Mouse (Mus musculus) liver, embryonic 12.5 days (tissue): ENCODE results near the gene Arfgef2. TPM values are rescaled to one million over a fixed set of nuclear protein-coding genes. Genes with fewer than 3 reads are reported as not detected.

Experiments used
- ATAC-seq: fragments of 200-750 bp; cut with Nextera tagmentation; 2 replicates; pipeline ENCODE4 v1.8.0; 2017; ENCODE audit warnings: moderate number of reproducible peaks, mild to moderate bottlenecking, moderate library complexity
- H3K27ac ChIP-seq: fragments of 300-500 bp; sonication (generic); 2 replicates; pipeline ENCODE4 v1.5.1; 2016; ENCODE audit warnings: mild to moderate bottlenecking
- H3K27me3 ChIP-seq: fragments of 300-500 bp; sonication (generic); replicated peaks from 2 replicates; pipeline ENCODE4 v1.6.1; 2016; ENCODE audit warnings: mild to moderate bottlenecking, moderate library complexity
- H3K36me3 ChIP-seq: fragments of 300-500 bp; sonication (generic); 2 replicates; pipeline ENCODE4 v1.6.1; 2016; ENCODE audit warnings: mild to moderate bottlenecking, moderate library complexity
- H3K4me1 ChIP-seq: fragments of 300-500 bp; sonication (generic); 2 replicates; pipeline ENCODE4 v1.6.1; 2016
- H3K4me2 ChIP-seq: fragments of 300-500 bp; sonication (generic); 2 replicates; pipeline ENCODE4 v1.6.1; 2016; ENCODE audit warnings: mild to moderate bottlenecking, moderate library complexity
- H3K4me3 ChIP-seq: fragments of 300-500 bp; sonication (generic); 2 replicates; pipeline ENCODE4 v1.5.1; 2016; ENCODE audit warnings: mild to moderate bottlenecking, moderate library complexity
- H3K9ac ChIP-seq: fragments of 300-500 bp; sonication (generic); 2 replicates; pipeline ENCODE4 v1.6.1; 2016; ENCODE audit warnings: mild to moderate bottlenecking, moderate library complexity
- H3K9me3 ChIP-seq: fragments of 300-500 bp; sonication (generic); replicated peaks from 2 replicates; pipeline ENCODE4 v1.6.1; 2016; ENCODE audit warnings: mild to moderate bottlenecking, moderate library complexity
- WGBS: fragments of 180-500 bp; shearing (Covaris S2); methylation state at CpG from one replicate; pipeline ENCODE4 v1.1.7; 2016; ENCODE audit not compliant: insufficient replicate concordance; 5-methylcytosine and 5-hydroxymethylcytosine counted together
- polyA plus RNA-seq: library from polyadenylated mRNA; unstranded; fragments of >200 nt; fragmentation: Nextera tagmentation; extraction: Ambion mirVana; gene quantifications from 2 replicates; pipeline ENCODE4 v1.2.1, GENCODE M21; 2016

The Arfgef2 gene
- polyA plus RNA-seq, 1 experiment from 2014 or later: 8.0 TPM

GRCm38 (mm10) chr2:166830350-166830749 is 25.0 kb downstream of the Arfgef2 start:
- H3K4me1 ChIP-seq: 0 out of 2 replicates have a peak, but pooled peaks cover 3% of the 10 kb centered on the region
- no peak overlapping the region for H3K9ac ChIP-seq
- no peak for ATAC-seq
- no peaks in the 10 kb centered on the region for H3K27me3 ChIP-seq
- H3K9me3 ChIP-seq: no peaks in the 10 kb centered on the region
- peaks cover 53% of the 10 kb centered on the region for H3K36me3 ChIP-seq
- WGBS: 86% methylated on average over 5 of the region's 5 CpGs
- no peak overlapping the region for H3K4me3 ChIP-seq
- H3K4me2 ChIP-seq: no peak overlapping the region
- H3K27ac ChIP-seq: no peak overlapping the region

- Histone ChIP-seq H3K4me2 (no peak overlapping the region), H3K36me3 (peaks cover 71% of the 10 kb centered on the region), H3K9ac (no peak overlapping the region), H3K4me3 (no peak overlapping the region), H3K27ac (no peak overlapping the region), H3K9me3 (no peaks in the 10 kb centered on the region), H3K27me3 (no peaks in the 10 kb centered on the region), H3K4me1 (no peaks in the 10 kb centered on the region)
- 82% methylated on average over 2 of the region's 2 CpGs for WGBS
- ATAC-seq: no peak
These were observed 28.7 kb downstream of the Arfgef2 start for GRCm38 (mm10) chr2:166834091-166834490.

GRCm38 (mm10) chr2:166834796-166835195 is 29.4 kb downstream of the Arfgef2 start:
- WGBS: 75% methylated on average over 4 of the region's 4 CpGs
- Histone ChIP-seq H3K9me3 (no peaks in the 10 kb centered on the region), H3K4me1 (no peaks in the 10 kb centered on the region), H3K4me2 (no peak overlapping the region), H3K9ac (no peak overlapping the region), H3K27ac (no peak overlapping the region), H3K27me3 (no peaks in the 10 kb centered on the region), H3K4me3 (no peak overlapping the region), H3K36me3 (peaks cover 69% of the 10 kb centered on the region)
- ATAC-seq: no peak

GRCm38 (mm10) chr2:166835581-166835980 is 30.2 kb downstream of the Arfgef2 start:
- H3K36me3 ChIP-seq: peaks cover 68% of the 10 kb centered on the region
- no peaks in the 10 kb centered on the region for H3K4me1 ChIP-seq
- no peak overlapping the region for H3K4me2 ChIP-seq
- ATAC-seq: no peak
- no peak overlapping the region for H3K27ac ChIP-seq
- H3K9me3 ChIP-seq: no peaks in the 10 kb centered on the region
- WGBS: 59% methylated on average over 5 of the region's 5 CpGs
- no peak overlapping the region for H3K4me3 ChIP-seq
- H3K27me3 ChIP-seq: no peaks in the 10 kb centered on the region
- no peak overlapping the region for H3K9ac ChIP-seq

GRCm38 (mm10) chr2:166841813-166842212 is 36.4 kb downstream of the Arfgef2 start:
- Histone ChIP-seq H3K4me3 (no peak overlapping the region), H3K27me3 (no peaks in the 10 kb centered on the region), H3K9ac (no peak overlapping the region), H3K27ac (no peak overlapping the region), H3K9me3 (no peaks in the 10 kb centered on the region), H3K4me1 (no peaks in the 10 kb centered on the region), H3K4me2 (no peak overlapping the region), H3K36me3 (peaks cover 86% of the 10 kb centered on the region)
- no peak for ATAC-seq
- WGBS: 75% methylated on average over 4 of the region's 4 CpGs

GRCm38 (mm10) chr2:166850691-166851090 is 45.3 kb downstream of the Arfgef2 start:
- 78% methylated on average over 11 of the region's 11 CpGs for WGBS
- no peaks in the 10 kb centered on the region for H3K4me1 ChIP-seq
- no peak overlapping the region for H3K4me3 ChIP-seq
- no peaks in the 10 kb centered on the region for H3K27me3 ChIP-seq
- no peak overlapping the region for H3K4me2 ChIP-seq
- H3K9me3 ChIP-seq: peaks cover 4% of the 10 kb centered on the region; the same call in 1 of the 2 replicates
- H3K36me3 ChIP-seq: peaks cover 93% of the 10 kb centered on the region
- no peak overlapping the region for H3K9ac ChIP-seq
- no peak overlapping the region for H3K27ac ChIP-seq
- no peak for ATAC-seq

- Histone ChIP-seq H3K36me3 (peaks cover 95% of the 10 kb centered on the region), H3K27ac (no peak overlapping the region), H3K9me3 (peaks cover 4% of the 10 kb centered on the region; the same call in 1 of the 2 replicates), H3K4me2 (no peak overlapping the region), H3K4me3 (no peak overlapping the region), H3K27me3 (no peaks in the 10 kb centered on the region), H3K4me1 (no peaks in the 10 kb centered on the region), H3K9ac (no peak overlapping the region)
- ATAC-seq: no peak
- 86% methylated on average over 7 of the region's 7 CpGs for WGBS
These were observed 46.9 kb downstream of the Arfgef2 start for GRCm38 (mm10) chr2:166852270-166852669.

- Histone ChIP-seq H3K9ac (no peak overlapping the region), H3K4me2 (no peak overlapping the region), H3K27me3 (no peaks in the 10 kb centered on the region), H3K4me3 (no peak overlapping the region), H3K9me3 (peaks cover 4% of the 10 kb centered on the region; the same call in 1 of the 2 replicates), H3K4me1 (no peaks in the 10 kb centered on the region), H3K36me3 (peaks cover 100% of the 10 kb centered on the region), H3K27ac (no peak overlapping the region)
- 84% methylated on average over 8 of the region's 8 CpGs for WGBS
- no peak for ATAC-seq
These were observed 50.4 kb downstream of the Arfgef2 start for GRCm38 (mm10) chr2:166855771-166856170.

- H3K9ac ChIP-seq: no peak overlapping the region
- H3K4me1 ChIP-seq: no peaks in the 10 kb centered on the region
- H3K36me3 ChIP-seq: peaks cover 99% of the 10 kb centered on the region
- no peak overlapping the region for H3K4me3 ChIP-seq
- H3K27me3 ChIP-seq: no peaks in the 10 kb centered on the region
- no peak overlapping the region for H3K4me2 ChIP-seq
- 88% methylated on average over 6 of the region's 6 CpGs for WGBS
- H3K9me3 ChIP-seq: peaks cover 4% of the 10 kb centered on the region; the same call in 1 of the 2 replicates
- ATAC-seq: no peak
- no peak overlapping the region for H3K27ac ChIP-seq
These were observed 51.0 kb downstream of the Arfgef2 start for GRCm38 (mm10) chr2:166856366-166856765.

- peaks cover 2% of the 10 kb centered on the region; the same call in 1 of the 2 replicates for H3K9me3 ChIP-seq
- peaks cover 99% of the 10 kb centered on the region for H3K36me3 ChIP-seq
- ATAC-seq: no peak
- WGBS: 71% methylated on average over 2 of the region's 2 CpGs
- H3K4me3 ChIP-seq: no peak overlapping the region
- H3K27ac ChIP-seq: no peak overlapping the region
- no peak overlapping the region for H3K9ac ChIP-seq
- H3K4me2 ChIP-seq: no peak overlapping the region
- no peaks in the 10 kb centered on the region for H3K27me3 ChIP-seq
- no peaks in the 10 kb centered on the region for H3K4me1 ChIP-seq
These were observed 51.7 kb downstream of the Arfgef2 start for GRCm38 (mm10) chr2:166857118-166857517.

- Histone ChIP-seq H3K27me3 (no peaks in the 10 kb centered on the region), H3K4me2 (no peak overlapping the region), H3K27ac (no peak overlapping the region), H3K4me3 (no peak overlapping the region), H3K4me1 (no peaks in the 10 kb centered on the region), H3K9ac (no peak overlapping the region), H3K36me3 (peaks cover 98% of the 10 kb centered on the region), H3K9me3 (no peaks in the 10 kb centered on the region)
- ATAC-seq: no peak
- 82% methylated on average over 7 of the region's 7 CpGs for WGBS
These were observed 53.8 kb downstream of the Arfgef2 start for GRCm38 (mm10) chr2:166859214-166859613.

GRCm38 (mm10) chr2:166862505-166862904 is 57.1 kb downstream of the Arfgef2 start:
- Histone ChIP-seq H3K27me3 (no peaks in the 10 kb centered on the region), H3K27ac (no peak overlapping the region), H3K4me2 (no peak overlapping the region), H3K36me3 (peaks cover 98% of the 10 kb centered on the region), H3K9ac (no peak overlapping the region), H3K4me1 (no peaks in the 10 kb centered on the region), H3K9me3 (no peaks in the 10 kb centered on the region), H3K4me3 (no peak overlapping the region)
- WGBS: 76% methylated on average over 3 of the region's 3 CpGs
- ATAC-seq: no peak

GRCm38 (mm10) chr2:166865476-166865875 is 60.1 kb downstream of the Arfgef2 start:
- no peak overlapping the region for H3K27ac ChIP-seq
- H3K4me1 ChIP-seq: peaks cover 6% of the 10 kb centered on the region
- no peaks in the 10 kb centered on the region for H3K9me3 ChIP-seq
- peaks cover 98% of the 10 kb centered on the region for H3K36me3 ChIP-seq
- no peak overlapping the region for H3K4me2 ChIP-seq
- ATAC-seq: no peak
- H3K4me3 ChIP-seq: no peak overlapping the region
- H3K27me3 ChIP-seq: no peaks in the 10 kb centered on the region
- WGBS: 65% methylated on average over 10 of the region's 10 CpGs
- H3K9ac ChIP-seq: no peak overlapping the region
